Mouse (Mus musculus) brown adipose tissue, adult 24 weeks (tissue): Measurements from ENCODE around the gene Pcp4. TPM values are rescaled to one million over a fixed set of nuclear protein-coding genes. Genes with fewer than 3 reads are reported as not detected.

ENCODE experiments used
- H3K27ac ChIP-seq: fragments of 200-500 bp; replicated peaks from 2 replicates; pipeline ENCODE4 v1.5.1; 2012; ENCODE audit warnings: low read depth, mild to moderate bottlenecking, low read length
- H3K4me1 ChIP-seq: fragments of 200-500 bp; 2 replicates; pipeline ENCODE4 v1.6.1; 2012; ENCODE audit warnings: low read length, mixed read lengths; ENCODE audit not compliant: control insufficient read depth, insufficient read depth, insufficient read length
- H3K4me3 ChIP-seq: fragments of 200-500 bp; 2 replicates; pipeline ENCODE4 v1.5.1; 2012; ENCODE audit warnings: low read depth, mild to moderate bottlenecking, low read length, moderate library complexity; ENCODE audit not compliant: insufficient read depth
- polyA plus RNA-seq: library from polyadenylated mRNA; stranded (reverse); fragments of >200 nt; gene quantifications from 2 replicates; pipeline ENCODE4 v1.2.4, GENCODE M21; 2012; ENCODE audit not compliant: missing spikeins, insufficient read depth, insufficient read length

Pcp4 gene
- polyA plus RNA-seq, 1 experiment: not detected

DNA sequence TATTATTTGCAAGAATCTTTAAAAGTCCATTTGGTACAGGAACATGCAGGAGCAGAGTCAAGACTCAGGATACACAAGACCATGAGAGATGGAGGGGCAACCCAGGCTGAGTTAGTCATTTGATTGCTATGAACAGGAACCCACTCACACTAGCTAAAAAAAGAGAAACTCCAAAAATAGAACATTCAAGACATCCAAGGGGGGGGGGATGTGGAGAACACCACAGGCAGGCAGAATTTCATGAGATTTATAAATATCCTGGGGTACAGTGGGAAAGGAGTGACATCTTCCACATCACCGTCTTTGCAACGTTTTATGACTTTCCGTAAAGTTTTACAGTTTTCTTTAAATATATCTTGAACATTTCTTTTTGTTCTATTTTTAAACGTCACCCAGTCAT lies 61.1 kb downstream of the Pcp4 start:
- no peak overlapping the region for H3K4me3 ChIP-seq
- H3K27ac ChIP-seq: no peak overlapping the region
- no peaks in the 10 kb centered on the region for H3K4me1 ChIP-seq

DNA sequence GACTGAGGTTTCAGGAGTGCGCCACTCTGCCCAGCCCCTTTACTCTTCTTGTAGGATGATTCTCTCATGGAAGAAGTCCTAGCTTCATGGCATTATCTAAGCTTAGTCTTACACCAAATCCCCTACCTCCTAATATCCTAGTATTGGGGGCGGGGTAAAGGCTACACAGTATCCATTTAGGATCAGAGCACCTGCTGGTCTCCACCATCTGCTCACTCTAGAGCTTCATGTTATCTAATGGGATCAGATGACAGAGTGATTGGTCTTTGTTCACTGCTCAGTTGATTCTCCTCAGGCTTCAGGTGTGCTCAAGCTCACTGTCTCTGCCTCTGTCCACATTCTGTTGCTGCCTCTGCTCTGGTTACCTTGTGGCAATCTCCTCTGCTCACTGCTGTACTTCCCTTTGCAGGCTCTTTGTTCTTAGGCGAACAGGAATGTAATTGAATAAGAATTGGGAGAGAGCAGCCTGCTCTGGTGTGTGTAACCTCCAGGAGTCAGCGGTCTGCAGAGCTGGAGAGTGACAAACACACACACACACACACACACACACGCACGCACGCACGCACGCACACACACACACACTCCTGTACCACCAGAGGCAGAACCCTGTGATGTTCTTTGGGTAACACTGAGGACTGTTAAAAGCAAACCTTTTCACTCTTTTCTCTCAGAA lies 62.6 kb downstream of the Pcp4 start:
- Histone ChIP-seq H3K4me3 (no peak overlapping the region), H3K4me1 (no peaks in the 10 kb centered on the region)

DNA sequence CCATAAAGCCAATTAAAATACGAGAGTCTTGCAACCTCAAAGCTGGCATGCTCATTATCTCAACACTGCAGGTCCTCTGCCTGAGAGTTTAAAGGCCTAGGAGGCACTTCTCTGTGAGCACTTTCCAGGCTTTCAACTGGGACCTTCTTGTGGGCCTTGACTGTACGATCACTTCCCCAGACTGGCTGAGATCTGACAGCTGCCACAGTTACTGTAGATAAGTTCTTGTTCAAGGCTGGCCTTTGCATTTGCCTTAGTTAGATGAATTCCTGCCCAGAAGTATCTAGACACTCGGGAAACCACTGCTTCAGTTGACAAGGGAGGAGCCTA lies 63.1 kb downstream of the Pcp4 start:
- H3K4me3 ChIP-seq: no peak overlapping the region
- H3K4me1 ChIP-seq: no peaks in the 10 kb centered on the region
- H3K27ac ChIP-seq: no peak overlapping the region

More for the DNA sequence above, 62.6 kb downstream of the Pcp4 start:
- no peak overlapping the region for H3K27ac ChIP-seq

DNA sequence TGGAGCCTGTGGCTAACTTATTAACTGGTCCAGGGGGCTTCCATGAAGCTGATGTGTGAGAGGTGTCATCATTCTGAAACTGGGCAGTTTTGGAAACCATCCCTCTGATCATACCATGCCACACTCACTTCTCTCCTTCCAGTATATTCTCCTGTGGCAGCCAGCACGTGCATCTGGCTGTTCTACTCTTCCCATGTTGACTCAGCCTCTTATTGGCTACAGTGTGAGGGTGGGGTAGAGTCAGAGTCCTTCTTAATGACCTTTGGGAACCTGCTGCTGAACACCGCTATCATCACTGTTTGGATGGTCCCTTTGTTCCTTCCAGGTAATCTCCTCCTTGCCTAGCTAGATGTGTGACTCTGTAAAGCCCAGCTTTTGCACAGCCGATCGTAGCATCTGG lies 63.6 kb downstream of the Pcp4 start:
- no peak overlapping the region for H3K4me3 ChIP-seq
- no peak overlapping the region for H3K27ac ChIP-seq
- H3K4me1 ChIP-seq: no peaks in the 10 kb centered on the region

DNA sequence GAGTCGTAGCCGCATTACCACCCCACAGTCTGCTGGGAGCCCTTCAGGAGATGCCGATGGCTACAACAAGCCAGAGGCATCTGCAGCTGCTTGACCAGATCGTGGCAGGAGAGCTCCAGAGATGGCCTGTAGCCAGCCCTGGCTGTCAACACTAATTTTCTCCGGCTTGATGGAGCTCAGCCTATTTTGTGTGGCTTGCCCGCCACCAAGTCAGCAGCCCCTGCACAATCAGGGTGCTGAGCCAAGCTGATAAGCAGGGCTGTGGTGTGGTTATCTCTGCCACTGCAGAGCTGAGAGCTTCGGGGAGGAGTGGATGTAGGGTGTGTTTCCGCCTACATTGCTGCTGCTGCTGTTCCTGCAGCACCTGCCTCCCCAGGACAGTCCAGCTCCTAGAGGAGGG lies 66.3 kb downstream of the Pcp4 start:
- Histone ChIP-seq H3K4me3 (no peak overlapping the region), H3K27ac (no peak overlapping the region), H3K4me1 (peaks cover 3% of the 10 kb centered on the region; the same call in 1 of the 2 replicates)

DNA sequence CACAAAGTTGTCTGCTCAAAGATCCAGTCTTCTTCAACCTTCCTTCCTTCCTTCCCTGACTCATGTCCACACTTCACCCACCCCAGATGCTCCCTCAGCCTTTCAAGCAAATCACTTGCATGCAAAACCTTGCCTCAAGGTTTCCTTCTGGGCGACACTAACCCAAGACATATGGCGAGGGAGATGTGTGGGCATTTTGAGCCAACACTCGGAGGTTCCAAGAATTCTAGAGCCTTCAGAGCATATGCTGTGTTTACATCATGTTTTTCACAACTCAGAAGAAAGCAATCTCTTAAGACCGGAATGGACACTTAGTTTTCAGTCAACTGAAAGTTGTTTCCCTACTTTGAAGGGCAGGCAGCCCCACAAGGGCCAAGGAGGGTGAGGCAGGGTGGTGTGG lies 67.9 kb downstream of the Pcp4 start:
- Histone ChIP-seq H3K4me1 (peaks cover 3% of the 10 kb centered on the region), H3K4me3 (no peak overlapping the region), H3K27ac (no peak overlapping the region)

DNA sequence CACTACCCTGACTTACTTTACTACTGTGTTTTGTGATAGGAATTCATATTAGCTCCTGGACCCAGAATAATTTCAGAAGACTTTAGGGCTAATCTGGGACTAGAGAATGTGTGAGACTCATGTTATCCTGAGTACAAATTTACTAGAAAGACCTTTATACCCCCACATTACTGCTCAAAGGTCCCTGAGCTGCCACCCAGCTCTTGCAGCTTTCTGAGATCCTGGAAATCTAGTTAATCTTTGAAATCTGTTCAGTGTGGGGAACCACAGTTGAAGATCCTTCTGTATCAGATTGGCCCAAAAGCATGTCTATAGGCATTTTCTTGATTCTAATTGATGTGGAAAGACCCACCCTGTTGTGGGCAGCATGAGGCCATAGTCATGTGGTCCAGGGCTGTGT lies 69.0 kb downstream of the Pcp4 start:
- Histone ChIP-seq H3K4me3 (no peak overlapping the region), H3K4me1 (peaks cover 3% of the 10 kb centered on the region), H3K27ac (no peak overlapping the region)

DNA sequence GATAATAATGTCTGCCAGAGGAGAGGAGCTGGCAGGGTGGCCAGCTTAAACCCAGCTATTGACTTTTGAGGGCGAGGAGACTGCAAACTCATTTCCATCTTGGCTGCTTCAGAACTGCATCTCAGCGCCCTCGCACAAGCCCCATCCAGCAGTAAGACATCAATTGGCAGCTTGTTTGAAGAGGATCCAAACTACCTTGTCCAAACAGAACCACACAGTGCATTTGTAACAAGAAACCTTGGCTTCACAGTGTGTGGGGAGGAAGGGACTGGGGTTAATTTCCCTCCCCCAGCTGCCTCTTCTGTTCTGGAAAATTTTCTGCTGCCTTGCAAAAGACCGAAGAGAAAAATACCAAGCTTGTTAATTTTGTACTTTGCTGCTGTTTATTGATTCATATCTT lies 71.7 kb downstream of the Pcp4 start:
- H3K4me1 ChIP-seq: peaks cover 3% of the 10 kb centered on the region
- H3K4me3 ChIP-seq: no peak overlapping the region
- H3K27ac ChIP-seq: no peak overlapping the region

DNA sequence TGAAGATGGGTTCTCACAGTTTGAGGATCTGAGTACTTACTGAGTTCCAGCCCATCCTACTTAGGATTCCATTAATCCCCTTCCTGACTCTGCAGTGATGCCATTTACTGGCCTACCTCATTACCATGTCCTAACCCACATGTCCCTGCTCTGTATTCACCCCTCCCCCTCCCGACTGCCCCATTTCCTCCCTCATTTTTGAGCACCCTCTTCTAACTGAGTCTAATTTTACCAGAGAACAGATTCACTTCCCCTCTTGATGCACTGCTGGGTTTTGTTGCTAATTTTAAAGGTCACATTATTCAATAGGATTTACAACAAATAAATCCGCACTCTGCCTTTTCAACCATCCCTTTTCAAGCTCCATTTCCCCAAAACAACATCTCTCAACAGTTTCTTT lies 73.7 kb downstream of the Pcp4 start:
- peaks cover 3% of the 10 kb centered on the region for H3K4me1 ChIP-seq
- H3K27ac ChIP-seq: no peak overlapping the region
- H3K4me3 ChIP-seq: no peak overlapping the region

DNA sequence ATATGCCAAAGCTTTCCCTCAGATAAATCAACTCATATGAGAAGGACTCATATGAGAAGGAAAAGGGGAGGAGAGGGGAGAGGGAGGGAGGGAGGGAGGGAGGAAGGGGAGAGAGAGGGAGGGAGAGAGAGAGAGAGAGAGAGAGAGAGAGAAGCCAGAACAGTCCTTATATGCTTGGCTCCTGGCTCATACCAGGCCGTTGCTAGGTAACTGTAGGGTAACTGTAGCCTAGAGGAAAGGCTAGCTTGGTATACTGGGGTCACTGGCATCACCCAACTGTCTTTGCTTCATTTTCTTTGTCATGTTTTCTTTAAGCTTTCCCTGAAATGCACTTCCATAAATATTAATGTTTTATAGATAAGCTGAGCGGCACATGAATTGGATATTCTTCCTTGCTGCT lies 85.3 kb downstream of the Pcp4 start:
- Histone ChIP-seq H3K4me1 (no peaks in the 10 kb centered on the region), H3K27ac (no peak overlapping the region), H3K4me3 (no peak overlapping the region)

DNA sequence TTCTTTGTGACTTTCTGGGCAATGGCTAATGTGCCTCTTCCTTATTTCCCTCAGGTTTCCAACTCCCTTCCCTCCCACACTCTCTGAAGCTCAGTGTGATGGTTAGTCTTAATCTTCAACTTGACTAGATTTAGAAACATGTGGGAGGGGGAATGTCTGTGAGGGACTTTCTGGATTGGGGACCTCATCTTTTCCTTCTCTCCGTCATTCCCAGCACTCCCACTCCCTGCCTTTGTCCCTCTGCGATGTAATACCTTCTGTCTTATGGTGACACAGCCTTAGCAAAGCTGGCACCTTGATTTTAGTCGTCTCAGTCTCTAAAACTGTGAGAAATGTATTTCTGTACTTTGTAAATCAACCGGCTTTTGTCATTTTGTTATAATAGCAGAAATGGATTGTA lies 88.0 kb downstream of the Pcp4 start:
- H3K27ac ChIP-seq: no peak overlapping the region
- no peaks in the 10 kb centered on the region for H3K4me1 ChIP-seq
- no peak overlapping the region for H3K4me3 ChIP-seq

DNA sequence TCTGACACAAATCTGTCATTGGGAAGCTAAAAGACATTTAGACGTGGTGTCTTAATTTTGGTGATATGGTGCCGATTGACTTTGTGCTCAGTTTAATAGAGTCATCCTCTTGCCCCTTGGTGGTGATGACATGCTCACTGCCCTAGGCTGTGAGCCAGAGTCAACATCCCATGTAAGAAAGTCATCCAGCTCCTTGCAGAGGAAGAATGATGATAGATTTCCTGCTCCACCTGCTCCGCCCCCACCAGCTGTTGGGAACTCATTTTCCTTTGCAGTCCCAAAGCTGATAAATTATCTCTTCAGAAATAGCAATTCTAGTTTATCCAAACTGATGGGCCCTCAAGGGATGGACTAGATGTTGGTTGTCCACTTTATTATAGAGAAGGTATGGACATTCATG lies 89.2 kb downstream of the Pcp4 start:
- Histone ChIP-seq H3K4me1 (no peaks in the 10 kb centered on the region), H3K4me3 (no peak overlapping the region), H3K27ac (no peak overlapping the region)

DNA sequence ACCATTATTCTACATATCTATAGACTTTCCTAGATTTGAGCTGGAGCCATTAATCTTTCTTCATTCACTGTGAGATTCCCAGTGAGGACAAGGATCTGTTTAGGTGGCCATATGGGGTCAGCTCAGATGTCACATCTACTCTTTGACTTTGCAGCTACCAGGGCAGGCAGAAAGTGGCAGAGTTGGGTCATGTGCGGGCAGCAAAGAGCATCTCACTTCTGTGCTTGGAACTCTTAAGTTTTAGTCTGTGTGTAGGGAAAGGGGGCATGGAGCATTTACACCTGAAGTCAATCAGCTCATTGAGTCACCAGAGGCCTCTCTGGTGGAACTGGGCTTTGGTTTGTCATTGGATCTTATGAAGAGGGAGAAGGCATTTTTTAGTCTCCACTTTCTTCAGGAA lies 90.9 kb downstream of the Pcp4 start:
- H3K4me1 ChIP-seq: no peaks in the 10 kb centered on the region
- no peak overlapping the region for H3K27ac ChIP-seq
- H3K4me3 ChIP-seq: no peak overlapping the region

DNA sequence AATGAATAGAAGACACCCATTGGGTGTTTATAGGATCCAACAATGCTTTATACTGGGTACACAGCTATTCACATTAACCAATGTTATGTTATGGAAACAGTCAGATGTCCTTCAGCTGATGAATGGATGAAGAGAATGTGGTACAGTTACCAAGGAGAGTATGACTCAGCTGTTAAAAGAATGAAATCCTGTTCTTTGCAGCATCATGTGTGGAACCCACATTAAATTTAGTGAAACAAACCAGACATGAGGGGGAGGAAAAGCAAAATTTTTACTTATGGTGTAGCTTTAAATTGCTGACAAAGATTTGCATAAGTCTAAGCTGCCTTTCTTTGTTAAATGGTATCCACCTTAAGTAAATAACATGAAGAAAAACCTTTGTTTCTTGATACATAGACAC lies 92.4 kb downstream of the Pcp4 start:
- Histone ChIP-seq H3K4me1 (no peaks in the 10 kb centered on the region), H3K4me3 (no peak overlapping the region), H3K27ac (no peak overlapping the region)

DNA sequence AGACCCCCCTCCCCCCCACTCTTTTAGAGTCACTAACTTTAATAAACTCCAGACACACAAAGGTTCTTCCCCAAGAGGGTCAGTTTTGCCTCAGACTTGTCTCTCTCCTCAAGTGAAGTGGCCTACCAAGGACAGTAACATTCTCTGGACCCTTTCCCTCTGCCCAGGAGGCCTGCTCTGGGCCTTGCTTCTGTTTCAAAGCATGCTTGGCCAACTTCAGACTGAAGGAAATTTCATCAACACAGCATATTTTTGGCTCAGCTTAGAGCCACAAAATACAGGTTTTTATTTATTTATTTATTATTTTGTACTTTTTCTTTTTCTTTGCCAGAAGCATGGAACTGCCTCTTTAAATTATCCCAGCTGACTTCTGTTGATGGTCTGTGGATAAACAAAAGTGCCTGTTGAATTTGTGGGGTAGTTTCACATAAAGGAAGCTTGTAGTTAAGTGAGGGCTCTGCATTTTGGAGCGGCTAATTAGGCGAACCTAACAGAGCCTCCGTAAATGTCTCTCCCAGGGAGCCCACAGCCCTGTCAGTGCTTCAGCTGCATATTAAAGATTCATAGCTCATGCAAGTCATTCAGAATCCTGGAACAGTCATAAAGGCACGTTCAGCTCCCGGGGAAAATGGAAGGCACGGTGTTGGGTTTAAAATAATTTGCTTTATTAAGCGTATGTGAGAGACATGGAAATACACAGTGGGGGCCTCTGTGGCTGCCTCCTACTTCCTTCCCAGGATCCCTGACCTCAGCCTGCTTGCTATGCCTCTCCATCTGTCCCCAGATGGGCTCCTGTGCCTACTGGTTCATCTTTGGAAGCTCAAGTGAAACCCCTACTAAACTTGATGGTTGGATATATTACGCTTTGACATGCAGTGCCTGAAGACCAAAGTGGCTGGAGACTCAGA lies 96.2 kb downstream of the Pcp4 start:
- Histone ChIP-seq H3K4me3 (no peak overlapping the region), H3K4me1 (no peaks in the 10 kb centered on the region), H3K27ac (no peak overlapping the region)

DNA sequence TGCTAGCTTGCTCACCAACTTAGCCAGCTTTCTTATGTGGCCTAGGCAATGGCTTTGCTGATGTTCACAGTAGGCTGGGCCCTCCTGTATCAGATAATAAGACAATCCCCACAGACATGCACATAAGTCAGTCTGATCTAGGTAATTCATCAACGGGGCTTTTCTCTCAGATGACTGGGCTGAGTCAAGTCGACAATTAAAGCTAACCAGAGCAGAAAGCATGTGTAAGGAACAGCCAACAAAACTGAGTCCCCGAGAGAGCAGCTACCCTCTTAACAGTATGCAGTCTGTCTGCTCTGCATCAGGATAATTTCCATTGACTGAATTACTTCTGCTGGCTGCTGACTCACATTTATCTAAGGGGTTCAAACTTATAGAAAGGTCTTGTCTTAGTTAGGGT lies 100.0 kb downstream of the Pcp4 start:
- H3K4me1 ChIP-seq: no peaks in the 10 kb centered on the region
- no peak overlapping the region for H3K27ac ChIP-seq
- H3K4me3 ChIP-seq: no peak overlapping the region
